Mouse (Mus musculus): ENCODE data around the gene Cga. TPM values are rescaled to one million over a fixed set of nuclear protein-coding genes. Genes with fewer than 3 reads are reported as not detected.

The Cga gene
- total RNA-seq (2021) (not detected), polyA plus RNA-seq (2012; rRNA removed) (not detected in 2 replicates)
- long read RNA-seq, result 0 reads

GRCm38 (mm10) chr4:34893479-34893878, at the start of gene Cga:
Gene Cga, plus strand, starts transcription at chr4:34893779.
- Histone ChIP-seq H3K27ac (no peak within 1 kb of the TSS), H3K36me3 (ENCODE audit: control insufficient read depth, insufficient read depth, low read length) (no peaks in the 10 kb centered on the region), H3K79me2 (replicated peaks; ENCODE audit: control insufficient read depth, insufficient read depth, low read length) (no peaks in the 10 kb centered on the region), H3K4me3 (no peak within 1 kb of the TSS), H3K9ac (ENCODE audit: low read depth, low read length) (no peak within 1 kb of the TSS), H3K4me1 (ENCODE audit: control insufficient read depth, insufficient read depth, low read length) (no peaks in the 10 kb centered on the region), H3K27me3 (ENCODE audit: control insufficient read depth, insufficient read depth, low read length) (0 out of 2 replicates have a peak, but pooled peaks cover 1% of the 10 kb centered on the region)
- WGBS, result 88% methylated on average over 1 of the region's 1 CpGs
- TF ChIP-seq EP300 (IDR thresholded peaks at IDR 0.05; ENCODE audit: insufficient read depth, low read depth, low read length) (no peak), CTCF (IDR thresholded peaks at IDR 0.05) (no peak), POLR2A (IDR thresholded peaks at IDR 0.05; ENCODE audit: insufficient read depth, low read depth, low read length) (no peak)
- no peak for DNase-seq
- intact Hi-C loops (cut with DNase I), result no loop called here

- no peak overlapping the region for H3K27ac ChIP-seq
- TF ChIP-seq CTCF (IDR thresholded peaks at IDR 0.05) (no peak), POLR2A (IDR thresholded peaks at IDR 0.05; ENCODE audit: insufficient read depth, low read depth, low read length) (no peak), EP300 (IDR thresholded peaks at IDR 0.05; ENCODE audit: insufficient read depth, low read depth, low read length) (no peak)
- no peak overlapping the region for H3K9ac ChIP-seq (ENCODE audit: low read depth, low read length)
- no peak for DNase-seq
- peaks cover 10% of the 10 kb centered on the region for H3K79me2 ChIP-seq (replicated peaks; ENCODE audit: control insufficient read depth, insufficient read depth, low read length)
- intact Hi-C loops (cut with DNase I), result no loop called here
- H3K27me3 ChIP-seq (ENCODE audit: control insufficient read depth, insufficient read depth, low read length), result no peaks in the 10 kb centered on the region
- 91% methylated on average over 1 of the region's 1 CpGs for WGBS
- H3K36me3 ChIP-seq (ENCODE audit: control insufficient read depth, insufficient read depth, low read length), result no peaks in the 10 kb centered on the region
- H3K4me3 ChIP-seq, result no peak overlapping the region
- peaks cover 5% of the 10 kb centered on the region; the same call in 1 of the 2 replicates for H3K4me1 ChIP-seq (ENCODE audit: control insufficient read depth, insufficient read depth, low read length)
Measured at GRCm38 (mm10) chr4:34843839-34844238, 49.7 kb upstream of the Cga start.

GRCm38 (mm10) chr4:34847679-34848309, 45.8 kb upstream of the Cga start:
- H3K9ac ChIP-seq (ENCODE audit: low read depth, low read length), result no peak overlapping the region
- H3K79me2 ChIP-seq (replicated peaks; ENCODE audit: control insufficient read depth, insufficient read depth, low read length), result peaks cover 8% of the 10 kb centered on the region
- TF ChIP-seq CTCF (IDR thresholded peaks at IDR 0.05), result no peak
- TF ChIP-seq POLR2A (IDR thresholded peaks at IDR 0.05; ENCODE audit: insufficient read depth, low read depth, low read length), result no peak
- TF ChIP-seq EP300 (IDR thresholded peaks at IDR 0.05; ENCODE audit: insufficient read depth, low read depth, low read length), result no peak
- DNase-seq, result no peak
- H3K36me3 ChIP-seq (ENCODE audit: control insufficient read depth, insufficient read depth, low read length), result no peaks in the 10 kb centered on the region
- no peak overlapping the region for H3K27ac ChIP-seq
- WGBS, result 87% methylated on average over 6 of the region's 6 CpGs
- H3K4me3 ChIP-seq, result no peak overlapping the region
- H3K4me1 ChIP-seq (ENCODE audit: control insufficient read depth, insufficient read depth, low read length), result peaks cover 4% of the 10 kb centered on the region; the same call in 1 of the 2 replicates
- intact Hi-C loops (cut with DNase I), result no loop called here
- no peaks in the 10 kb centered on the region for H3K27me3 ChIP-seq (ENCODE audit: control insufficient read depth, insufficient read depth, low read length)

- WGBS, result 94% methylated on average over 2 of the region's 2 CpGs
- no peak for DNase-seq
- no peaks in the 10 kb centered on the region for H3K27me3 ChIP-seq (ENCODE audit: control insufficient read depth, insufficient read depth, low read length)
- no peaks in the 10 kb centered on the region for H3K36me3 ChIP-seq (ENCODE audit: control insufficient read depth, insufficient read depth, low read length)
- peaks cover 4% of the 10 kb centered on the region for H3K79me2 ChIP-seq (replicated peaks; ENCODE audit: control insufficient read depth, insufficient read depth, low read length)
- TF ChIP-seq EP300 (IDR thresholded peaks at IDR 0.05; ENCODE audit: insufficient read depth, low read depth, low read length) (no peak), POLR2A (IDR thresholded peaks at IDR 0.05; ENCODE audit: insufficient read depth, low read depth, low read length) (no peak), CTCF (IDR thresholded peaks at IDR 0.05) (no peak)
- no peaks in the 10 kb centered on the region; the same call in 1 of the 2 replicates for H3K4me1 ChIP-seq (ENCODE audit: control insufficient read depth, insufficient read depth, low read length)
- H3K27ac ChIP-seq, result no peak overlapping the region
- no peak overlapping the region for H3K4me3 ChIP-seq
- H3K9ac ChIP-seq (ENCODE audit: low read depth, low read length), result no peak overlapping the region
- intact Hi-C loops (cut with DNase I), result no loop called here
Measured at GRCm38 (mm10) chr4:34850156-34850555, 43.4 kb upstream of the Cga start.

- Histone ChIP-seq H3K27ac (no peak overlapping the region), H3K27me3 (ENCODE audit: control insufficient read depth, insufficient read depth, low read length) (no peaks in the 10 kb centered on the region), H3K4me3 (no peak overlapping the region), H3K4me1 (ENCODE audit: control insufficient read depth, insufficient read depth, low read length) (no peaks in the 10 kb centered on the region), H3K79me2 (replicated peaks; ENCODE audit: control insufficient read depth, insufficient read depth, low read length) (peaks cover 2% of the 10 kb centered on the region), H3K9ac (ENCODE audit: low read depth, low read length) (no peak overlapping the region), H3K36me3 (ENCODE audit: control insufficient read depth, insufficient read depth, low read length) (no peaks in the 10 kb centered on the region)
- intact Hi-C loops (cut with DNase I), result no loop called here
- DNase-seq, result no peak
- WGBS, result 48% methylated on average over 7 of the region's 7 CpGs
- no peak for TF ChIP-seq EP300 (IDR thresholded peaks at IDR 0.05; ENCODE audit: insufficient read depth, low read depth, low read length)
- no peak for TF ChIP-seq CTCF (IDR thresholded peaks at IDR 0.05)
- no peak for TF ChIP-seq POLR2A (IDR thresholded peaks at IDR 0.05; ENCODE audit: insufficient read depth, low read depth, low read length)
Measured at GRCm38 (mm10) chr4:34852051-34852450, 41.5 kb upstream of the Cga start.

- no peak overlapping the region for H3K4me3 ChIP-seq
- H3K27ac ChIP-seq, result no peak overlapping the region
- no peaks in the 10 kb centered on the region for H3K27me3 ChIP-seq (ENCODE audit: control insufficient read depth, insufficient read depth, low read length)
- intact Hi-C loops (cut with DNase I), result no loop called here
- no peak overlapping the region for H3K9ac ChIP-seq (ENCODE audit: low read depth, low read length)
- peaks cover 7% of the 10 kb centered on the region for H3K36me3 ChIP-seq (ENCODE audit: control insufficient read depth, insufficient read depth, low read length)
- no peak for TF ChIP-seq POLR2A (IDR thresholded peaks at IDR 0.05; ENCODE audit: insufficient read depth, low read depth, low read length)
- TF ChIP-seq EP300 (IDR thresholded peaks at IDR 0.05; ENCODE audit: insufficient read depth, low read depth, low read length), result no peak
- TF ChIP-seq CTCF (IDR thresholded peaks at IDR 0.05), result no peak
- DNase-seq, result no peak
- H3K4me1 ChIP-seq (ENCODE audit: control insufficient read depth, insufficient read depth, low read length), result peaks cover 2% of the 10 kb centered on the region
- 50% methylated on average over 1 of the region's 1 CpGs for WGBS
- H3K79me2 ChIP-seq (replicated peaks; ENCODE audit: control insufficient read depth, insufficient read depth, low read length), result no peaks in the 10 kb centered on the region; the same call in 1 of the 2 replicates
Measured at GRCm38 (mm10) chr4:34855966-34856365, 37.6 kb upstream of the Cga start.
